Comparison of ENCODE assay signal across 20 mouse cellular contexts in genomic region chr1:131473631-131474118, GRCm38 (mm10). TPM values are rescaled to one million over a fixed set of nuclear protein-coding genes. Genes with fewer than 3 reads are reported as not detected.
DNase-seq lines count a peak whose midpoint lies in the region; ATAC-seq and TF ChIP-seq lines count a peak whose summit lies in the region.
"Had no signal": no experiment of that assay in that cellular context is flagged by ENCODE, and none has a peak within 500 bp of the region (broad histone marks: within the 10 kb centered on the region; RNA-seq: fewer than 3 reads in every experiment).

No protein-coding gene starts in this region.

- H3K79me2 ChIP-seq in MEL (ENCODE audit: control insufficient read depth, insufficient read depth, low read length, poor library complexity) = peaks cover 27% of the 10 kb centered on the region

- H3K36me3 ChIP-seq in heart, embryonic 11.5 days (ENCODE audit: control insufficient read depth, insufficient read depth, low read length) = no peaks in the 10 kb centered on the region
- H3K36me3 ChIP-seq in MEL (ENCODE audit: control insufficient read depth in 1 of 2, insufficient read depth in 2 of 2, low read length in 2 of 2) = peaks cover 0 to 52% of the 10 kb centered on the region in 2 experiments; a peak in 3 of 4 replicates
- H3K36me3 ChIP-seq: heart, embryonic 12.5 days; midbrain, embryonic 13.5 days; stomach, embryonic 15.5 days had no signal

- no peak for TF ChIP-seq CTCF in MEL (IDR thresholded peaks at IDR 0.05 in 2 of 3, conservative IDR thresholded peaks at IDR 0.05 in 1 of 3; ENCODE audit: control insufficient read depth in 1 of 3, insufficient read depth in 1 of 3, low read depth in 2 of 3, low read length in 3 of 3, poor library complexity in 1 of 3, severe bottlenecking in 1 of 3)

- peak; percentile 9 to 39; a peak in 1 of 4 replicates for TF ChIP-seq EP300 in MEL (IDR thresholded peaks at IDR 0.05; ENCODE audit: low read depth in 1 of 2, low read length in 2 of 2)

- ATAC-seq in heart, embryonic 11.5 days (replicated peaks; ENCODE audit: insufficient number of reproducible peaks, low FRiP score, low TSS enrichment) = no peak
- peak; percentile 58 to 62; a peak in 3 of 4 replicates for ATAC-seq in hematopoietic stem cell, adult 5-6 weeks (replicated peaks in 1 of 2; ENCODE audit: insufficient read depth in 1 of 2, low FRiP score in 2 of 2, low TSS enrichment in 1 of 2, low read depth in 1 of 2, poor library complexity in 2 of 2, severe bottlenecking in 2 of 2)
- ATAC-seq: midbrain, embryonic 13.5 days had no signal

- DNase-seq in heart, adult 8-10 months (ENCODE audit: low spot score) = peak; percentile 29
- DNase-seq in 416B (ENCODE audit: low read depth) (peak; percentile 57), MEL (ENCODE audit: low read depth, low spot score) (peak; percentile 69)
- DNase-seq in adrenal gland, adult 2 months = no peak
- no peak for DNase-seq in cerebellum, postnatal 25 days
- DNase-seq: adrenal gland, adult 8-10 months; cerebellum, adult 2 months; kidney, postnatal 4 days; layer of hippocampus, postnatal 36 days; left cerebral cortex, postnatal 4 days; lung, adult 18-20 months; lung, postnatal 36 days; retina, postnatal 1 day; thymus, adult 2 months had no signal

- no peaks in the 10 kb centered on the region for H3K9me3 ChIP-seq in heart, embryonic 11.5 days (replicated peaks; ENCODE audit: control insufficient read depth, low read length)
- no peaks in the 10 kb centered on the region for H3K9me3 ChIP-seq in MEL (replicated peaks; ENCODE audit: insufficient read depth, low read length)
- H3K9me3 ChIP-seq: G1E; heart, embryonic 12.5 days; midbrain, embryonic 13.5 days; stomach, embryonic 15.5 days had no signal

- no peak for TF ChIP-seq RAD21 in MEL (IDR thresholded peaks at IDR 0.05; ENCODE audit: low read depth, low read length)

- no peak for TF ChIP-seq POLR2A in MEL (IDR thresholded peaks at IDR 0.05; ENCODE audit: control insufficient read depth in 1 of 2, insufficient read depth in 1 of 2, low read depth in 1 of 2, low read length in 2 of 2, poor library complexity in 1 of 2)

- no peak overlapping the region for H3K27ac ChIP-seq in heart, embryonic 11.5 days (ENCODE audit: low read depth, low read length)
- no peak overlapping the region for H3K27ac ChIP-seq in MEL (ENCODE audit: control insufficient read depth, low read depth, low read length)
- H3K27ac ChIP-seq: midbrain, embryonic 13.5 days; stomach, embryonic 15.5 days had no signal

- no peak overlapping the region for H3K4me2 ChIP-seq in heart, embryonic 11.5 days
- H3K4me2 ChIP-seq: heart, embryonic 12.5 days; midbrain, embryonic 13.5 days; stomach, embryonic 15.5 days had no signal

- no peak overlapping the region for H3K4me3 ChIP-seq in heart, embryonic 11.5 days (ENCODE audit: low read depth, low read length)
- H3K4me3 ChIP-seq in MEL (ENCODE audit: control insufficient read depth in 1 of 2, insufficient read depth in 1 of 2, low read depth in 2 of 2, low read length in 2 of 2) = no peak overlapping the region
- H3K4me3 ChIP-seq: heart, embryonic 12.5 days; midbrain, embryonic 13.5 days; stomach, embryonic 15.5 days had no signal

- peaks cover 3% of the 10 kb centered on the region; the same call in 1 of the 2 replicates for H3K4me1 ChIP-seq in heart, embryonic 11.5 days (ENCODE audit: control insufficient read depth, insufficient read depth, low read length)
- H3K4me1 ChIP-seq in MEL (ENCODE audit: control insufficient read depth in 1 of 2, insufficient read depth in 2 of 2, low read length in 2 of 2) = peaks cover 22 to 28% of the 10 kb centered on the region in 2 experiments
- H3K4me1 ChIP-seq: heart, embryonic 12.5 days; stomach, embryonic 15.5 days had no signal

- no peak overlapping the region for H3K9ac ChIP-seq in heart, embryonic 11.5 days (ENCODE audit: low read depth, low read length)
- no peak overlapping the region for H3K9ac ChIP-seq in MEL (ENCODE audit: control insufficient read depth, low read depth, low read length, poor library complexity, severe bottlenecking)
- H3K9ac ChIP-seq: heart, embryonic 12.5 days; midbrain, embryonic 13.5 days; stomach, embryonic 15.5 days had no signal

- no peaks in the 10 kb centered on the region for H3K27me3 ChIP-seq in heart, embryonic 11.5 days (ENCODE audit: control insufficient read depth, insufficient read depth, low read length)
- no peaks in the 10 kb centered on the region for H3K27me3 ChIP-seq in MEL (ENCODE audit: control insufficient read depth in 1 of 2, insufficient read depth in 2 of 2, low read length in 2 of 2)
- H3K27me3 ChIP-seq: heart, embryonic 12.5 days; midbrain, embryonic 13.5 days; stomach, embryonic 15.5 days had no signal

TF ChIP-seq in MEL, 35 proteins besides CTCF, POLR2A, EP300 and RAD21:
- no peak for TF ChIP-seq TBP (IDR thresholded peaks at IDR 0.05; ENCODE audit: low read depth, low read length)
- 0 out of 2 replicates have a peak, but pooled peaks have one; percentile 25 for TF ChIP-seq MYC (IDR thresholded peaks at IDR 0.05; ENCODE audit: low read depth, low read length)
- peak; percentile 57; the same call in 1 of the 2 replicates for TF ChIP-seq SIN3A (IDR thresholded peaks at IDR 0.05; ENCODE audit: low read length)
- TF ChIP-seq RCOR1 (IDR thresholded peaks at IDR 0.05; ENCODE audit: low read depth, low read length) = 0 out of 2 replicates have a peak, but pooled peaks have one; percentile 24
- peak; percentile 42; the same call in 1 of the 2 replicates for TF ChIP-seq ETS1 (IDR thresholded peaks at IDR 0.05; ENCODE audit: low read depth, low read length)
- TF ChIP-seq E2F4 (IDR thresholded peaks at IDR 0.05; ENCODE audit: borderline replicate concordance, low read depth, low read length) = no peak
- TF ChIP-seq TAL1 (IDR thresholded peaks at IDR 0.05; ENCODE audit: low read length) = no peak
- TF ChIP-seq MAX (IDR thresholded peaks at IDR 0.05; ENCODE audit: low read length) = peak; percentile 29; the same call in 1 of the 2 replicates
- TF ChIP-seq MAZ (IDR thresholded peaks at IDR 0.05; ENCODE audit: low read depth, low read length) = no peak

RNA-seq across cellular contexts. Expression of gene Srgap2, which starts 53.5 kb away (rescaled TPM):
- total RNA-seq in heart, adult 8-10 months (2022) = 10 to 100 TPM; 18.0 to 24.2 (median 20.2) TPM
- polyA plus RNA-seq in heart, embryonic 11.5 days (2014; fragmentation: Nextera tagmentation; extraction: Ambion mirVana) = 19.4 and 23.3 TPM in 2 replicates
- total RNA-seq in MEL (2012; rRNA removed) = 9.0 and 10.0 TPM in 2 replicates
- polyA plus RNA-seq in MEL (2012; ENCODE audit: insufficient read depth in 1 of 2, insufficient read length in 2 of 2, low read depth in 1 of 2, low replicate concordance in 2 of 2, missing spikeins in 1 of 2) = 10 to 100 TPM in 1 of 2 experiments, not detected in 1; 25.3 TPM
- total RNA-seq in hematopoietic stem cell, adult 5-6 weeks (2017) = 15.6 and 18.3 TPM in 2 replicates
- total RNA-seq in adrenal gland, adult 2 months (2021) = 10 to 100 TPM; 21.8 to 22.2 TPM
- 13.9 and 15.2 TPM in 2 replicates for polyA plus RNA-seq in adrenal gland, adult 2 months (2012; rRNA removed)

RNA-seq across cellular contexts. Expression of gene Fam72a, which starts 54.0 kb away (rescaled TPM):
- 1 to 10 TPM in 1 of 4 experiments, under 1 TPM in 3; 0.65 to 1.1 (median 0.76) TPM for total RNA-seq in heart, adult 8-10 months (2022)
- 3.2 and 3.4 TPM in 2 replicates for polyA plus RNA-seq in heart, embryonic 11.5 days (2014; fragmentation: Nextera tagmentation; extraction: Ambion mirVana)
- total RNA-seq in MEL (2012; rRNA removed) = 8.1 and 8.2 TPM in 2 replicates
- polyA plus RNA-seq in MEL (2012; ENCODE audit: insufficient read depth in 1 of 2, insufficient read length in 2 of 2, low read depth in 1 of 2, low replicate concordance in 2 of 2, missing spikeins in 1 of 2) = 1 to 10 TPM in 1 of 2 experiments, not detected in 1; 8.8 TPM
- 2.0 and 3.1 TPM in 2 replicates for total RNA-seq in hematopoietic stem cell, adult 5-6 weeks (2017)
- total RNA-seq in adrenal gland, adult 2 months (2021) = under 1 TPM; 0.79 to 0.92 TPM
- 0.07 and 0.16 TPM in 2 replicates for polyA plus RNA-seq in adrenal gland, adult 2 months (2012; rRNA removed)

Comparison
In these comparisons a context has a peak if more than half of its experiments do, and no peak if none do; other contexts are left out.
1. DNase-seq: peak in heart, adult 8-10 months (single experiment), 416B (single experiment) and MEL (single experiment); none in adrenal gland, adult 2 months (single experiment) and cerebellum, postnatal 25 days (0 of 2).